Mouse (Mus musculus) ovary, postnatal 14 days (tissue): ENCODE data around the gene Gm6993.

Source experiments
- DNase-seq: peaks from one replicate; pipeline ENCODE4 v3.0.0; 2022; ENCODE audit warnings: low spot score

Gene Gm6993

DNA sequence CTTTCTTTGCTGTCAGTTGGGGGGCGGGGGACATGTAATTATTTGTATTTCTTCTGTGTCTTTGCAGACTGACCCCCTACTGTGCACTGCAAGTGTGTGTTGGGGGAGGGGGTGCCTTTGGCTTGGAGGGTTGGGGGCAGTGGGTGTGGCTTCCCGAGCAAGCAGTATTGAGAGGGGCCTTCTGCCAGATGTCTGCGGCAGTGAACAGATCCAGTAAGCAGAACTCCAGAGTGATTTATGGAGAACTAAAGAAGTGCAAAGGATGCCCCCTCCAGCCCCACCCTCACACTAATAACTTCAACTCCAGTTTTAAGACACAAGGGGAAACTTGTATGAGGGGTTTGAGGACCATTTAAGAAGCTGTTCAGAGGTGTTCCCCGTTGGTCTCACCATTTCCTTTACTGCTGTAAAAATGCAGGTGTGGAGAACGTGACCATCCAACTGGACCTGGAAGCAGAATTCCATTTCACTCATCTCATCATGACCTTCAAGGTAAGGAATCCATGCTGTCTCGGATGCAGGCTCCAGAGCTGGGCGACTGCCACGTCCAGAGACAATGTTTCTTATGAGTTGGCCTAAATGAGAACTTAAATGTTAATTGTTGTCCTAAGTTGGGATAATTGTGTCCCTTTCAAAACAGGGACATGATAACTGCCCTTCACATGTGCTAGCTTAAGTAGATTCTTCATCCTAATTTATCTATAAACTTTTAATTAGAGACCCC lies 31.6 kb downstream of the Gm6993 start:
- DNase-seq: no peak

DNA sequence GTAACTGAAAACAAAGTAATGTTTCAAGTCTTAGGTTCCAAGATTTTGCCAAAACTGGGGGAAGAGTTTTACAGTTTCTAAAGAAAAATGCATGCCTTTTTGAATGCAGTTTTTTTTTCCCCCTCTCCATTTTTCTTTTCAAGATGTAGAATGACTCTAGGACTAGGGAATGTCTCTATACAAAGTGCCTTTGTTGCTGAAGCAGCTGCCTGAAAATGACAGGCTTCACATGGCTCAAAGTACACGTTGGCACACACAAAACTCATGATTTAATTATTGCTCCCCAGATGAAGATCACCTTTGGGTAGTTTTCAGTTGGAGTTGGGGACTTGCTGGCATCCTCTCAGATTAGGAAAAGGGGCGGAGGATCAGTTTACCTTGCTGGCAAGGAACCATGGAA lies 32.3 kb downstream of the Gm6993 start:
- no peak for DNase-seq

DNA sequence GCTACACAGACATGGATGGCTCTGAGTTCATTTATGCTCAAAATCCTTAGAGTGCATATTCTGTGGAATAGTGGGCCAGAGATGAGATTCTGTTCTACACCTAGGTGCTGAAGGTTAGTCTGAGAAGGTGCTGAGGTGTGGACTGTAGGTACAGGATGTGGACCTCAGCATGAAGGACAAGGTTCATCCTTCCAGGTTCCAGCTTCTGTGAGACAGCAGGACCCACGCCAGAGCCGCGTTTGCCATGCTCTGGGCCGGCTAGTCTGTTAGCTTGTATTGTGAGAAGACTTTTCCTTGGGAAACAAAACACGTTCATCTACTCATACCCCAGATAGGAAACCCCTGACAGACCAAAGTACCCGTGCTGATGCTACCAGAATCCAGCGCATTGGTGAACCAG lies 33.1 kb downstream of the Gm6993 start:
- no peak for DNase-seq

DNA sequence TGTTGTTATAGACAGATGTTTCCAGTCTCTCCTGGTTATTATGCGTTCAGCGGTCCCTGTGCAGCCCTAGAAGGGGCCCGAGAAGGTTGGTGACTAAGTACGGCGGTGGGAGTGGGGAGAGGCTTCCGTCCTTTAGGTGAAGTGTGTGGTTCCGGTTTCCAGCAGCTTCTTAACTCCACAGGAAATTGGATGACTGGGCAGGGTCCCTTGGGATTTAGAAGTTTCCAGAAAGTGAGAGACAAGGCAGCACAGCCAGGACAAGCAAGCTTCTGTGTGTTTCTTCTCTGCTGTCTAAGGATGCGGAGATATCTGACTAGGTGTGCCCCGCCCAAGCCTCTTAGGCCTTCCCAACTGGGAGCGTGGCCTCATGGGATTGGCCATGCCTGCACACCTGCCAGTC lies 34.8 kb downstream of the Gm6993 start:
- no peak for DNase-seq

DNA sequence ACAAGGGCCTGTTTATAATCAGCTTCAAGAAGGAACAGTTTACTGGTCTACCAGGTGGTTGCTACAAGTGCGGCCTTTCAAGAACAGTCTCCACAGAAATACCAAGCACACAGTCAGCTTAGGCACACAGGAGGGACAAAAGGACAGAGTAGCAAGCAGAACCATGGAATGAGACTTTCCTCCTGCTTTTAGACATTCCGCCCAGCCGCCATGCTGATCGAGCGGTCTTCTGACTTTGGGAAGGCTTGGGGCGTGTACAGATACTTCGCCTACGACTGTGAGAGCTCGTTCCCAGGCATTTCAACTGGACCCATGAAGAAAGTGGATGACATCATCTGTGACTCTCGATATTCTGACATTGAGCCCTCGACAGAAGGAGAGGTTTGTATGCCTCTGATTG lies 37.7 kb downstream of the Gm6993 start:
- DNase-seq: no peak

DNA sequence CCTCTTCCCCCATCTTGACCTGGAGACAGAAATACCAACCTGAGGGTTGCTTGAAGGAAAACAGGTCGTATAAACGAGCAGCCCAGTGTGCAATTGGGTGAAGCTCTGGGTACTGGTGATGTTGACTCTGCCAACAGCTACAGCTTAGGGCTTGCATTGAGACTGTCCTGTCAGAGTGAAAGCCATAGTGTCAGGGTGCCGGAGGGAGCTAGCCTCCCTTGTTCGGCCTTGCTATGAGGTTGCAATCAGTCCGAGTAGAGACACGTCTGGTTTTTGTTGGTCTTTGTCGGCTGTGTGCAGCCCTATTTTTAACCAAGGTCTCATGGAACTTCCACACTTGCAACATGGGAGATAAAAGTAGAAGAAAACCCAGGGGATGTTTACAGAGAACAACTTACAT lies 39.7 kb downstream of the Gm6993 start:
- no peak for DNase-seq

DNA sequence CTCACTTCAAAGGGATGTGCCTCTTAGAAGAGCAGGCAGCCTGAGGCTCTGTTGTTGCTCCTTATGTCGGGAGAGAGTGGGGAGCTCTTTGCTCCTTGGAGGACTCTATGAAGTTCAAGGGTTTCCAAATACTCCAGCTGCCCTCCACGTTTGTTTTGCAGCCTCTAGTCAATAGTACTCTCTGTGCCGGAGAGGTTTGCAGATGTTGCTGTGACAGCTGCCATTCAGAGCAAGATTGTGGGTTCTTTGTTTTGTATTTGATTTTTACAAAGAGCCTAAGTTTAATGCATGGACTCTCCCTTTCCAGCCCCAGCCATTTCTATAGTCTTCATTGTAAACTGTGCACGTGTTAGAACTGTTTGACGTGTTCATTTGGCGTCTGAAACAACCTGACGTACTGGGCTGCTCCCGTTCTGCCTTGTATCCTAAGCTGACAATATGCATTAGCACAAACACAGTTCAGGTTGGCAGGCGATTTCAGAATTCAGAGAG lies 40.6 kb downstream of the Gm6993 start:
- DNase-seq: no peak

DNA sequence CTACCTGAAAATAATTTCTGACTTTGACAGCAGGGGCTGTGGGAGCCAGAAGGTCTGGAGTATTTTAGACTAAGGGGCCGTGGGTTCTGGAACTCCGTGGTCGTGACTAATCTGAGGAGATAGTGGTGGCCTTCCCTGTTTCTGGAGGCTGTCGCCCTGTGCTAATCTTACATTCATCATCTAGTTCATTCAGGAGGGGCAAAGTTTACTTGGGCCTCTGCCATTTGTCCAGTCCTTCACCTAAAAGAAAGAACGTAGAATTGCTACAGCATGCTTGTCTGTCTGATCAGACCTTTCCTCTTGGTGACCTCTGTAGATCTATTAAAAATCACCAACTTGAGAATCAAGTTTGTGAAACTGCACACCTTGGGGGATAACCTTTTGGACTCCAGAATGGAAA lies 41.7 kb downstream of the Gm6993 start:
- no peak for DNase-seq

DNA sequence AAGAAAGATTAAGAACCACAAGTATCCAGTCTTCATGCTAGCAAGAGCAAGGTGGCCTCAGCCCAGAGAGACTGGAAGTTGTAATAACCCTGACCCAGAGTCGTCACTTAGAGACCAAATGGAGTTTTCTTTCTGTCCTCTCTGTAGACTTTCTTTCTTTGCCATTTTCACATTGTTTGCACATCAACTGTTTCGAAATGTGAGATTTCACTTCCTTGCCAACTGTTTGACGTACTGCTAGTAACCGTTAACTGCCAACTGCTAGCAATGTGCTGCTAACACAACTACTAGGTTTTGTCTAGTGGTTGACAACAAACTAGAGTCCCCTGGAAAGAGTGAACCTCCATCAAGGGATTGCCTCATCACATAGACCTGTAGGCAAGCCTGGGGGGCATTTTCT lies 42.6 kb downstream of the Gm6993 start:
- no peak for DNase-seq

DNA sequence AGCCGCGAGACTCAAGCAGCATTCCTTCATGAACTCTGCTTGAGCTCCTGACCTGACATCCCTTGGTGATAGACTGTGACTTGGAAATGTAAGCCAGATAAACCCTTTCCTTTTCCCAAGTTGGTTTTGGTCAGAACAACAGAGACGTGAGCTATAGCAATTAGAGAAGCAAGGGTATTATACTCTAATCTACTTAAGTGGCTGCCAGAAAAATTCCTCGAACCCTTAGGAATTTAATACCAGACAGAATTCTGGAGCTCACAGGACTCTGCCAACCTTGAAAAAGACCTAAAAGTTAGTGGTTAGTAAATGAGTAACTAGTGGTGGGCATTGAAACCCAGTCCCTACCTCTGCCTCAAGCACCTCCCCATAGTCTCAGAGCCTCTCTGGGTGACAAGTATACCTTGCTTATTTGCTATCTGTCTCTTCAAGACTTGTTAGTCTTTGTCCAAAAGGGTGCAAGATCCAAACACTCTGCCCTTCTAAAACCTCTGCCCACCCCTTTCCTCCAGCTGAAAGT lies 43.1 kb downstream of the Gm6993 start:
- no peak for DNase-seq

DNA sequence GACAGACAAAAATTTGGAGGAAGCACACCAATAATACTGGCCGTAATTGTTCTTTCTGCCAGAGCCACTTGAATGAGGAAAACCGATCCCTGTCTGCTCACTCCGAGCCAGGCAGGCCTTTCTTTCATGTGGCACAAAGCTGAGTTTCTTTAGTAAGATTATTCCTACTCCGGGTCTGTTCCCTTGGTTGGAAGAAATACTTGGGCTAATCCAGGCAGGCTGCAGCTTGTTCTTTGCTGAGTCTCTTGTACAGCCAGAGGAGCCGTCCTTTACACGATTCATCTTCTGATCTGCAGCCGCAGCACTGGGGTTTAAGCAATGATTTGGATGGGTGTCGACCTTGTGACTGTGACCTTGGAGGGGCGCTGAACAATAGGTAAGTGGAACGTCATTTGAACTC lies 48.5 kb downstream of the Gm6993 start:
- DNase-seq: no peak
